Mouse (Mus musculus) stomach, postnatal 0 days (tissue): ENCODE results near the gene Tigar. TPM values are rescaled to one million over a fixed set of nuclear protein-coding genes. Genes with fewer than 3 reads are reported as not detected.
A peak's percentile ranks its signal among the peaks of the same experiment; 100 is the strongest.

Experiments
- ATAC-seq: fragments of 200-750 bp; cut with Nextera tagmentation; 2 replicates; pipeline ENCODE4 v1.8.0; 2017; ENCODE audit not compliant: low FRiP score, low TSS enrichment
- DNase-seq: peaks from one replicate; pipeline ENCODE4 v3.0.0-alpha.2; 2016; ENCODE audit warnings: low spot score
- H3K27ac ChIP-seq: fragments of 300-500 bp; sonication (generic); replicated peaks from 2 replicates; pipeline ENCODE4 v1.5.1; 2014; ENCODE audit warnings: mild to moderate bottlenecking, control low read depth
- H3K27me3 ChIP-seq: fragments of 300-500 bp; sonication (generic); 2 replicates; pipeline ENCODE4 v1.6.1; 2014; ENCODE audit warnings: low read length; ENCODE audit not compliant: control insufficient read depth, insufficient read depth
- H3K36me3 ChIP-seq: fragments of 300-500 bp; sonication (generic); 2 replicates; pipeline ENCODE4 v1.6.1; 2014; ENCODE audit warnings: low read length, mixed read lengths; ENCODE audit not compliant: control insufficient read depth, insufficient read depth
- H3K4me1 ChIP-seq: fragments of 300-500 bp; sonication (generic); replicated peaks from 2 replicates; pipeline ENCODE4 v1.6.1; 2014; ENCODE audit warnings: antibody characterized with exemption; ENCODE audit not compliant: control insufficient read depth, insufficient read depth
- H3K4me2 ChIP-seq: fragments of 300-500 bp; sonication (generic); replicated peaks from 2 replicates; pipeline ENCODE4 v1.6.1; 2014; ENCODE audit warnings: low read depth, mild to moderate bottlenecking, control low read depth, moderate library complexity
- H3K4me3 ChIP-seq: fragments of 300-500 bp; sonication (generic); 2 replicates; pipeline ENCODE4 v1.5.1; 2014; ENCODE audit warnings: low read depth, low read length, control low read depth
- H3K9ac ChIP-seq: fragments of 300-500 bp; sonication (generic); 2 replicates; pipeline ENCODE4 v1.6.1; 2014; ENCODE audit warnings: mild to moderate bottlenecking, low read length, control low read depth, mixed read lengths
- H3K9me3 ChIP-seq: fragments of 300-500 bp; sonication (generic); 2 replicates; pipeline ENCODE4 v1.6.1; 2016; ENCODE audit warnings: low read length; ENCODE audit not compliant: control insufficient read depth
- CTCF ChIP-seq: IDR thresholded peaks from 2 replicates; pipeline ENCODE4 v1.5.1; 2016; ENCODE audit warnings: antibody characterized with exemption, low read depth, mild to moderate bottlenecking, moderate library complexity
- EP300 ChIP-seq: optimal IDR thresholded peaks from 2 replicates; pipeline ENCODE3; 2016; ENCODE audit warnings: antibody characterized with exemption
- WGBS: fragments of 180-500 bp; shearing (Covaris S2); extraction: QIAGEN DNeasy Blood & Tissue Kit; methylation state at CpG from one replicate; pipeline ENCODE4 v1.1.7; 2014; 5-methylcytosine and 5-hydroxymethylcytosine counted together
- polyA plus RNA-seq: library from polyadenylated mRNA; unstranded; fragments of >200 nt; fragmentation: Nextera tagmentation; extraction: Ambion mirVana; gene quantifications from 2 replicates; pipeline ENCODE4 v1.2.1, GENCODE M21; 2015

The Tigar gene
- polyA plus RNA-seq, 1 experiment from 2014 or later = 4.1 TPM

GRCm38 (mm10) chr6:127132719-127133118 lies 23.4 kb upstream of the Tigar start:
- Histone ChIP-seq H3K27me3 (no peaks in the 10 kb centered on the region), H3K4me2 (no peak overlapping the region), H3K36me3 (peaks cover 32% of the 10 kb centered on the region), H3K9me3 (no peaks in the 10 kb centered on the region), H3K27ac (no peak overlapping the region), H3K4me1 (no peaks in the 10 kb centered on the region), H3K4me3 (no peak overlapping the region), H3K9ac (no peak overlapping the region)
- 44% methylated on average over 3 of the region's 3 CpGs for WGBS
- ATAC-seq (no peak; the same call in 1 of the 2 replicates), DNase-seq (no peak)
- TF ChIP-seq CTCF (no peak), EP300 (no peak)

DNA sequence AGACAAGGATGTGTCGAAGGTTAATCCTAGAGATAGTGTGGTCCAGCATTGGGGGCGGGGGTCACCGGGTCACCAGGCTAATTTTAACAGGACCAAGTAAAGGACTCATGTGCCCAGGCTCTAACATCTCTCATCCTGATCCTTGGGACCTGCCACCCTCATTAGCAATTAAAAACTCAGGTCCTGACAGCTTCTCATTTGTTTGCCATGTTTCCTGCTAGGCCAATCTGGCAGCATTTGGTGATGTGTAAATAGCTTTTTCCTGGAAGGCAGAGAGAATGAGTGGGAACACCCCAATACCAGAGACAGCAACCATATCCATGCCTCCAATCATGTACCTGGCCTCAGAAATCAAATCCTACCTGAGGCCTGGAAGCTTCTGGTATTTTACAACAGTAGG lies 22.6 kb upstream of the Tigar start:
- no peak overlapping the region for H3K4me3 ChIP-seq
- no peak overlapping the region for H3K4me2 ChIP-seq
- H3K9me3 ChIP-seq = no peaks in the 10 kb centered on the region
- ATAC-seq = no peak
- H3K4me1 ChIP-seq = no peaks in the 10 kb centered on the region
- no peak overlapping the region for H3K9ac ChIP-seq
- 0 out of 2 replicates have a peak overlapping the region, but pooled peaks have one; percentile 45 for H3K27ac ChIP-seq
- 64% methylated on average over 3 of the region's 3 CpGs for WGBS
- peaks cover 32% of the 10 kb centered on the region for H3K36me3 ChIP-seq
- TF ChIP-seq EP300 (no peak), CTCF (no peak)
- no peak for DNase-seq
- H3K27me3 ChIP-seq = no peaks in the 10 kb centered on the region

- no peak overlapping the region for H3K4me3 ChIP-seq
- H3K36me3 ChIP-seq = peaks cover 28% of the 10 kb centered on the region
- TF ChIP-seq EP300 (no peak), CTCF (no peak)
- ATAC-seq (no peak), DNase-seq (no peak)
- H3K27me3 ChIP-seq = no peaks in the 10 kb centered on the region
- no peaks in the 10 kb centered on the region for H3K9me3 ChIP-seq
- WGBS = 77% methylated on average over 13 of the region's 13 CpGs
- no peak overlapping the region for H3K4me2 ChIP-seq
- 0 out of 2 replicates have a peak overlapping the region, but pooled peaks have one; percentile 18 for H3K27ac ChIP-seq
- H3K4me1 ChIP-seq = no peaks in the 10 kb centered on the region
- H3K9ac ChIP-seq = no peak overlapping the region
Observed at GRCm38 (mm10) chr6:127130377-127130776, 21.0 kb upstream of the Tigar start.

DNA sequence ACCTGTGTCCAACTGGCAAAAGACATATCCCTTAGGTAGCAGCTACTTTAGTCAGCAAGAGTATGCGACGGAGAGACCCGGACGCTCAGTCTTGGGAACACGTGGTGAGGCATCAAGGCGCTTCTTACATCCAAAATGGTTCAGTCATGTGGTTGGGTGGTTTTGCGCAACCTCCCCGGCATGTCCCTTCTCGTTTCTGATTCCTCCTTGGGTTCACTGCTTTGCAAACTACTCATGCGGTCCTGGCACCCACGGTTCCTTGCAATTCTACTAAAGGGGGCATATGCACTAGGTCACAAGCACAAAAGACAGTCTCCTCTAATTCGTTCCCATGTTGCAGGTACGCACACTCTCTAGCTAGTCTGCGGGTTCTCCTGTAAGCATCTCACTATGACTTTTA lies 20.3 kb upstream of the Tigar start:
- no peaks in the 10 kb centered on the region for H3K4me1 ChIP-seq
- DNase-seq (no peak), ATAC-seq (no peak)
- H3K9me3 ChIP-seq = no peaks in the 10 kb centered on the region
- no peaks in the 10 kb centered on the region for H3K27me3 ChIP-seq
- H3K27ac ChIP-seq = no peak overlapping the region
- 89% methylated on average over 14 of the region's 14 CpGs for WGBS
- no peak overlapping the region for H3K4me3 ChIP-seq
- TF ChIP-seq CTCF (no peak), EP300 (no peak)
- H3K36me3 ChIP-seq = peaks cover 23% of the 10 kb centered on the region
- no peak overlapping the region for H3K9ac ChIP-seq
- no peak overlapping the region for H3K4me2 ChIP-seq

- DNase-seq (no peak), ATAC-seq (no peak)
- no peak overlapping the region for H3K9ac ChIP-seq
- WGBS = 69% methylated on average over 7 of the region's 7 CpGs
- H3K36me3 ChIP-seq = 0 out of 2 replicates have a peak, but pooled peaks cover 4% of the 10 kb centered on the region
- H3K4me3 ChIP-seq = no peak overlapping the region
- no peak for TF ChIP-seq CTCF
- TF ChIP-seq EP300 = no peak
- no peak overlapping the region for H3K4me2 ChIP-seq
- no peaks in the 10 kb centered on the region for H3K27me3 ChIP-seq
- no peaks in the 10 kb centered on the region for H3K9me3 ChIP-seq
- H3K4me1 ChIP-seq = no peaks in the 10 kb centered on the region
- no peak overlapping the region for H3K27ac ChIP-seq
Observed at GRCm38 (mm10) chr6:127123506-127123905, 14.1 kb upstream of the Tigar start.

GRCm38 (mm10) chr6:127122996-127123395 lies 13.6 kb upstream of the Tigar start:
- no peaks in the 10 kb centered on the region for H3K4me1 ChIP-seq
- no peak overlapping the region for H3K4me3 ChIP-seq
- H3K36me3 ChIP-seq = 0 out of 2 replicates have a peak, but pooled peaks cover under 1% of the 10 kb centered on the region
- H3K27me3 ChIP-seq = no peaks in the 10 kb centered on the region
- no peak overlapping the region for H3K9ac ChIP-seq
- WGBS = 82% methylated on average over 5 of the region's 5 CpGs
- ATAC-seq (no peak), DNase-seq (no peak)
- H3K9me3 ChIP-seq = no peaks in the 10 kb centered on the region
- TF ChIP-seq EP300 (no peak), CTCF (no peak)
- H3K4me2 ChIP-seq = no peak overlapping the region
- H3K27ac ChIP-seq = no peak overlapping the region
